Mouse (Mus musculus): Measurements from ENCODE around the gene Mus81. TPM values are rescaled to one million over a fixed set of nuclear protein-coding genes. Genes with fewer than 3 reads are reported as not detected.
"Not testable (repeated sequence)": the region's sequence is repeated elsewhere in the genome, so short reads cannot be mapped to it uniquely, and the experiment has no call there.

Gene Mus81
- polyA plus RNA-seq, 1 experiment from 2014 or later = 44.1 TPM

DNA sequence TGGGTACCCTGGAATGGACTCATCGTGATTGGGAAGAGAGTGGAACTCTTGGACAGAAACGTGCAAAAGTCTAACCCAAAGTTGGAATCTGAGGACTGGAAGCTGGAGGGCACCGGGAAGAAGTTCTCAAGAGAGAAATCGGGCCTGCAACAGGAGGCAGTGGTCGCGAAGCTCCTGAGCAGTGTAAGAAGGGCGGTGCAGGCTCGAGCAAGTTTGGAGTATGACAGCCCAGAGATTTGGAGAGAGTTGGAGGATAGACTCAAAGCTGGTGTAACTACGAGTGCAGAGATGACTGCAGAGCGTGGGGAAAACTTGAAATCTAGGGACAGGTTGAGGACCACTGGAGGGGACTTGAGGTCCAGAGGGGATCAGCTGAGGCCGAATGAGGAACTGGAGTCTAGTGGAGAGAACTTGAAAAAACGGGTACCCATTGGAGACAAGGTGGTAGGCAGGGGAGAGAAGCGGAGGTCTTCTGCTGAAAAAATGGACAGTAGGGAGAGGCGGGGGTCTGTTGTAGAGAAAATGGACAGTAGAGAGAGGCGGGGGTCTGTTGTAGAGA, 23.0 kb upstream of the Mus81 start:
- no peaks in the 10 kb centered on the region for H3K4me1 ChIP-seq
- ATAC-seq (ENCODE audit: insufficient number of reproducible peaks, insufficient read depth, low FRiP score, low TSS enrichment) = no peak

DNA sequence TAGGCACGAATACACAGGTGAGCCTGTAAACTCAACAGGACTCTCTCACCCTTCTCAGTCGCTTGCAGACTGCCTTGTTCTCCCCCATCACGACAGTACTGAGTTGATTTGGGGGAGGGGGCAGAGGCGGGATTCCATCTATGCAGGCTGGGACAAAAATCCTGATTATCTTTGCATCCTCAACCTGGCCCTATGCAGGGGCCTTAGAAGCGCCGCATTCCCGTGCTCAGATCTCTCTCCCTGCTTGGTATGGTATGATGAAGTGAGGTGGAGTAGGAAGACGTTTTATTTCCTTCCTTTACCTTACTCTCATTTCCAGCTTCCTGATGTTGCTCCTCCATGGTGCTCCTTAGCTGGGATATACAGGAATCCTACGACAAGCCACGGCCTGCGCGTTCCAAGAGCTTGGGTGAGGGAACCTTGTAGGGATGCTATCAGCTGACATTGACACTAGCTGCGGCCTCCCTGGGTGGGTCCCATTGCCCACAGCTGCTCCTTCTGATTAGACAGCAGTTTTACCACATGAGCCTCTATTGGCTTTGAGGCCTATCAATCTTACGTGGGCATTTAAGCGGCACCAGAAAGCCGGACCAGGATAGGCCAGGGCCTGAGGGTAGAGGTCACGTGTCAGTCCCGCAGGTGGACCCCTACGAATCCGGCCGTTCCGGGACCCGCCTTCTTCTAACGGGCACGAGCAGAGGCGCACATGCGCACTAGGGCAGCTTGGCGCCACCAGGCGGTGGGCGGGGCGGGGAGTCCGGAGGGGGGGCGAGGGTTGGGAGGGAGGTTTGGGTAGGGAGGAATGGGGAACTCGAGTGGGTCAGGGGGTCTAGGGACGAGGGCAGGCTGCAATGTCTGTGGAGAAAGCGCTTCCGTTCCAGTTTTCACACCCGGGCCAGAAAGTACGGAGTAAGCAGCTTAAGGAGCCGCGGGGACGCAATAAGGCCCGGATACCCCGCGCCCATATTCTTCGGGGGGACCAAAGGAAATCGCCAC, 22.1 kb upstream of the Mus81 start, which contains the start of gene Snx32:
TSS of gene Snx32 (minus strand) at position 508 of the 996 bp plus-strand sequence.
- H3K27me3 ChIP-seq = no peaks in the 10 kb centered on the region
- H3K4me3 ChIP-seq = peak within 1 kb of the TSS; percentile 40
- peak; percentile 97 for ATAC-seq (ENCODE audit: insufficient number of reproducible peaks, insufficient read depth, low FRiP score, low TSS enrichment)
- H3K27ac ChIP-seq = no peak within 1 kb of the TSS; the same call in 1 of the 2 replicates
- H3K9ac ChIP-seq = peak within 1 kb of the TSS; percentile 46
- 3% methylated on average over 47 of the region's 47 CpGs for WGBS
- H3K4me2 ChIP-seq (replicated peaks) = peak within 1 kb of the TSS; percentile 64
- H3K4me1 ChIP-seq = no peaks in the 10 kb centered on the region
- H3K9me3 ChIP-seq = no peaks in the 10 kb centered on the region
- H3K36me3 ChIP-seq = no peaks in the 10 kb centered on the region

More for the DNA sequence above, 23.0 kb upstream of the Mus81 start:
- Histone ChIP-seq H3K9me3 (no peaks in the 10 kb centered on the region), H3K36me3 (no peaks in the 10 kb centered on the region), H3K4me3 (peak overlapping the region; percentile 40), H3K27ac (no peak overlapping the region), H3K4me2 (replicated peaks) (peak overlapping the region; percentile 64), H3K27me3 (no peaks in the 10 kb centered on the region), H3K9ac (peak overlapping the region; percentile 46)
- WGBS = 50% methylated on average over 14 of the region's 15 CpGs

DNA sequence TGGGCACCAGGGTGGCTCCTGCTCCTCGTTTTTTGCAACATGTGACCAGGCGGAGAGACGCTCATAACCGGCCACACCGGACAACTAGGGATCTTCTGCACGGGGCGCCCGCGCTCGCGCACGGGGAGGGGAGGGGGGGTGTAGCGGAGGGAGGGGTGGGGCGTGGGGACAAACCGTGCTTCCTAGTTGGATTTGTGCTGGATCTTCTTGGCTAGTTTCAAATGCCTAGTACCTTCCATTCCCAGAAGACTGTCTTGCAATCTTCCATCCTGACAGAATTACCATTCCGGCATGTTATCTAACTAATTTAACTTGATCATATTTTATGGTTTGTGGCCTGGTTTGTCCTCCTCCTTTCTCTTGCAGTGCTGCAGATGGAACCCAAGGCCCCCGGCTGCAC, 15.5 kb upstream of the Mus81 start, which contains the start of gene 1700020D05Rik:
TSS of gene 1700020D05Rik (minus strand) at position 101 of the 400 bp plus-strand sequence.
- Histone ChIP-seq H3K9ac (no peak within 1 kb of the TSS), H3K4me2 (replicated peaks) (no peak within 1 kb of the TSS), H3K4me3 (no peak within 1 kb of the TSS), H3K27ac (no peak within 1 kb of the TSS), H3K36me3 (no peaks in the 10 kb centered on the region), H3K4me1 (no peaks in the 10 kb centered on the region), H3K9me3 (no peaks in the 10 kb centered on the region), H3K27me3 (no peaks in the 10 kb centered on the region)
- ATAC-seq (ENCODE audit: insufficient number of reproducible peaks, insufficient read depth, low FRiP score, low TSS enrichment) = no peak
- 46% methylated on average over 17 of the region's 17 CpGs for WGBS

DNA sequence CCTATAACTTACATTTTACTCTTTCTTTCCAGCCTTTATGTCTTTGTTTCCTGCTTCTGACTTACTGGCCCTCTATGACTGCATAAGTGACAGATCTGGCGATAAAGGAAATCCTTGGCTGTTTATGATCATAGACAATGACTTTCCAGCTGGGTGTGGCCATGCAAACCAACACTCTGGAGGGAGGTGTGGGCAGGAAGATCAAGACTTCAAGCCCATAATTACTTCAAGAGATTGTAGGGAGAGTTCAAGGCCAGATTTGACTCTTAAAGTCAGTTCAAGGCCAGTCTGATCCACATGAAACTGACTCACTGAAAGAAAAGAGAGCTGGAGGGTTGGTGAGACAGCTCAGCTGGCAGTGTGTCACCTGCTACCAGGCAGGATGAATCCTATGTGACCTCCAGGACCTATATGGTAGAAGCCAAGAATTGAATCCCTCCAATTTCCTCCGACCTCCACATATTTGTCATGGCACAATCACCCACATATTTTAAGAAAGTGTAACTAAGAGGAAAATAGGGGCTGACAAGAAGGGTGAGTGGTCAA, 12.2 kb upstream of the Mus81 start:
- Histone ChIP-seq H3K4me1 (no peaks in the 10 kb centered on the region), H3K27me3 (no peaks in the 10 kb centered on the region), H3K9me3 (no peaks in the 10 kb centered on the region), H3K27ac (no peak overlapping the region), H3K36me3 (peaks cover 27% of the 10 kb centered on the region), H3K4me3 (no peak overlapping the region), H3K4me2 (replicated peaks) (no peak overlapping the region), H3K9ac (no peak overlapping the region)
- WGBS = 80% methylated on average over 2 of the region's 2 CpGs
- no peak for ATAC-seq (ENCODE audit: insufficient number of reproducible peaks, insufficient read depth, low FRiP score, low TSS enrichment)

DNA sequence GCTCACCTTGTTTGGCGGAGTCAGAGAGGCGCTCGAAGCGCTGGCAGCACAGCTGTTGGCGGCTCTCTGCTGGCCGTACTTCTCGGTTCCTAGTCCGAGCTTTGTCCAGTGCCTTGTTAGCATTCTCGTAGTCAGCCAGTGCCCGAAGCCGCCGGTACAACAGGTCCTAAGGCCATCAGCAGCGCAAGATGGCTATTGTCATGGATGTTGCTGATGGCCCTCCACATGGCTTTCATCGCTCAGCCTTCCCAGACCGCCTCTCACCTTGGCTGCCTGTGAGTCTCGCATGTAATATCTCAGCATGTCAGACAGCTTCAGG, 7.8 kb upstream of the Mus81 start:
- Histone ChIP-seq H3K4me2 (replicated peaks) (no peak overlapping the region), H3K4me3 (no peak overlapping the region), H3K9ac (no peak overlapping the region), H3K27me3 (no peaks in the 10 kb centered on the region), H3K27ac (no peak overlapping the region), H3K4me1 (peaks cover 10% of the 10 kb centered on the region), H3K36me3 (peaks cover 58% of the 10 kb centered on the region), H3K9me3 (no peaks in the 10 kb centered on the region)
- ATAC-seq (ENCODE audit: insufficient number of reproducible peaks, insufficient read depth, low FRiP score, low TSS enrichment) = no peak
- 87% methylated on average over 16 of the region's 16 CpGs for WGBS

- ATAC-seq (ENCODE audit: insufficient number of reproducible peaks, insufficient read depth, low FRiP score, low TSS enrichment) = no peak
- H3K27ac ChIP-seq = no peak overlapping the region
- H3K36me3 ChIP-seq = peaks cover 58% of the 10 kb centered on the region
- no peaks in the 10 kb centered on the region for H3K27me3 ChIP-seq
- H3K4me1 ChIP-seq = peaks cover 10% of the 10 kb centered on the region
- no peak overlapping the region for H3K4me2 ChIP-seq (replicated peaks)
- no peak overlapping the region for H3K9ac ChIP-seq
- WGBS = 78% methylated on average over 12 of the region's 12 CpGs
- H3K4me3 ChIP-seq = no peak overlapping the region
- H3K9me3 ChIP-seq = no peaks in the 10 kb centered on the region
Measured at GRCm38 (mm10) chr19:5495353-5496051, 7.3 kb upstream of the Mus81 start.

DNA sequence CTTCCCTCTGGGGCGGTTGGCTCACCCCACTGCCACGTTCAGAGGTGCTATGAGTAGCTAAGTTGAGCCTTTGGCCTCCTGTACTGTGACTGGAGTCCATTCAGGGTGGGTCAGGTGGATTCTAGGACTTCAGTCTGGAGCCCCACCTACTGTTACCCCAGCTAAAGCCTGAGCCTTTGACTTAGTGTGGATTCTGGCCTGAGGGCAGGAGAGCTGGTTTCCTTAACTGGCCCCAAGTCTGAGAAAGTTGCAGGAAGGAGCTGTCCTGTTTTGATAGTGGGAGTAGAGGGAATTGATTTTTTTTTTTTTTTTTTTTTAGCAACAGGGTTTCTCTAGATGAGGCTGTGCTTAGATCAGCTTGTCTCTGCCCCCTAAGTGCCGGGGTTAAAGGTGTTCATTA, 6.1 kb upstream of the Mus81 start:
- no peak for ATAC-seq (ENCODE audit: insufficient number of reproducible peaks, insufficient read depth, low FRiP score, low TSS enrichment)
- no peak overlapping the region for H3K4me2 ChIP-seq (replicated peaks)
- peaks cover 10% of the 10 kb centered on the region for H3K4me1 ChIP-seq
- H3K4me3 ChIP-seq = no peak overlapping the region
- H3K9me3 ChIP-seq = no peaks in the 10 kb centered on the region
- H3K27ac ChIP-seq = no peak overlapping the region
- WGBS = 86% methylated on average over 3 of the region's 3 CpGs
- peaks cover 58% of the 10 kb centered on the region for H3K36me3 ChIP-seq
- no peak overlapping the region for H3K9ac ChIP-seq
- H3K27me3 ChIP-seq = no peaks in the 10 kb centered on the region

- H3K4me2 ChIP-seq (replicated peaks); H3K9ac ChIP-seq; H3K9me3 ChIP-seq; H3K27ac ChIP-seq; ATAC-seq (ENCODE audit: insufficient number of reproducible peaks, insufficient read depth, low FRiP score, low TSS enrichment); H3K27me3 ChIP-seq; H3K4me3 ChIP-seq: not testable (repeated sequence)
- 77% methylated on average over 9 of the region's 9 CpGs for WGBS
- Histone ChIP-seq H3K36me3 (peaks cover 58% of the 10 kb centered on the region), H3K4me1 (peaks cover 10% of the 10 kb centered on the region)
Measured at GRCm38 (mm10) chr19:5493301-5493721, 5.1 kb upstream of the Mus81 start.

- Histone ChIP-seq H3K4me1 (peaks cover 10% of the 10 kb centered on the region), H3K4me2 (replicated peaks) (no peak overlapping the region), H3K9ac (no peak overlapping the region), H3K4me3 (no peak overlapping the region), H3K36me3 (peaks cover 54% of the 10 kb centered on the region), H3K27me3 (no peaks in the 10 kb centered on the region), H3K27ac (no peak overlapping the region), H3K9me3 (no peaks in the 10 kb centered on the region)
- WGBS = 87% methylated on average over 4 of the region's 4 CpGs
- no peak for ATAC-seq (ENCODE audit: insufficient number of reproducible peaks, insufficient read depth, low FRiP score, low TSS enrichment)
Measured at GRCm38 (mm10) chr19:5492641-5493040, 4.4 kb upstream of the Mus81 start.

- H3K4me2 ChIP-seq (replicated peaks) = peak overlapping the region; percentile 78
- H3K27ac ChIP-seq = peak overlapping the region; percentile 98
- peak overlapping the region; percentile 97 for H3K9ac ChIP-seq
- H3K4me1 ChIP-seq = peaks cover 25% of the 10 kb centered on the region
- peaks cover 41% of the 10 kb centered on the region for H3K36me3 ChIP-seq
- ATAC-seq (ENCODE audit: insufficient number of reproducible peaks, insufficient read depth, low FRiP score, low TSS enrichment) = no peak; the same call in 1 of the 2 replicates
- H3K27me3 ChIP-seq = no peaks in the 10 kb centered on the region
- under 1% methylated on average over 59 of the region's 59 CpGs for WGBS
- H3K9me3 ChIP-seq = no peaks in the 10 kb centered on the region
- peak overlapping the region; percentile 98 for H3K4me3 ChIP-seq
Measured at GRCm38 (mm10) chr19:5490898-5491708, 2.9 kb upstream of the Mus81 start.
